Mouse (Mus musculus) hindbrain, embryonic 16.5 days (tissue): ENCODE results near the gene Glrx3. TPM values are rescaled to one million over a fixed set of nuclear protein-coding genes. Genes with fewer than 3 reads are reported as not detected.

Experiments
- ATAC-seq: fragments of 200-750 bp; cut with Nextera tagmentation; 2 replicates; pipeline ENCODE4 v1.8.0; 2017; ENCODE audit warnings: moderate TSS enrichment, moderate library complexity
- H3K27ac ChIP-seq: fragments of 300-500 bp; sonication (generic); 2 replicates; pipeline ENCODE4 v1.5.1; 2014; ENCODE audit warnings: low read depth, mild to moderate bottlenecking, control low read depth, low read length, moderate library complexity
- H3K27me3 ChIP-seq: fragments of 300-500 bp; sonication (generic); replicated peaks from 2 replicates; pipeline ENCODE4 v1.6.1; 2014; ENCODE audit warnings: low read length; ENCODE audit not compliant: control insufficient read depth, insufficient read depth
- H3K36me3 ChIP-seq: fragments of 300-500 bp; sonication (generic); 2 replicates; pipeline ENCODE4 v1.6.1; 2014; ENCODE audit warnings: mild to moderate bottlenecking, low read length, moderate library complexity, mixed read lengths; ENCODE audit not compliant: control insufficient read depth, insufficient read depth
- H3K4me1 ChIP-seq: fragments of 300-500 bp; sonication (generic); 2 replicates; pipeline ENCODE4 v1.6.1; 2014; ENCODE audit warnings: low read depth, low read length; ENCODE audit not compliant: control insufficient read depth, insufficient read depth
- H3K4me2 ChIP-seq: fragments of 300-500 bp; sonication (generic); 2 replicates; pipeline ENCODE4 v1.6.1; 2014; ENCODE audit warnings: mild to moderate bottlenecking, low read length, control low read depth, moderate library complexity
- H3K4me3 ChIP-seq: fragments of 300-500 bp; sonication (generic); 2 replicates; pipeline ENCODE4 v1.5.1; 2014; ENCODE audit warnings: mild to moderate bottlenecking, low read length, control low read depth, moderate library complexity
- H3K9ac ChIP-seq: fragments of 300-500 bp; sonication (generic); 2 replicates; pipeline ENCODE4 v1.6.1; 2014; ENCODE audit warnings: low read depth, mild to moderate bottlenecking, control low read depth, low read length, moderate library complexity
- H3K9me3 ChIP-seq: fragments of 300-500 bp; sonication (generic); 2 replicates; pipeline ENCODE4 v1.6.1; 2014; ENCODE audit warnings: mild to moderate bottlenecking, low read length, moderate library complexity; ENCODE audit not compliant: control insufficient read depth
- WGBS: fragments of 180-500 bp; shearing (Covaris S2); extraction: QIAGEN DNeasy Blood & Tissue Kit; methylation state at CpG from one replicate; pipeline ENCODE4 v1.1.7; 2014; 5-methylcytosine and 5-hydroxymethylcytosine counted together
- polyA plus RNA-seq: library from polyadenylated mRNA; unstranded; fragments of >200 nt; fragmentation: Nextera tagmentation; extraction: Ambion mirVana; gene quantifications from 2 replicates; pipeline ENCODE4 v1.2.1, GENCODE M21; 2015

Gene Glrx3
- polyA plus RNA-seq, 1 experiment from 2014 or later = 273 TPM

- 66% methylated on average over 5 of the region's 5 CpGs for WGBS
- no peak overlapping the region for H3K27ac ChIP-seq
Observed at GRCm38 (mm10) chr7:137488391-137488790, 51.0 kb downstream of the Glrx3 start.

GRCm38 (mm10) chr7:137490711-137491110 lies 53.3 kb downstream of the Glrx3 start:
- ATAC-seq = no peak
- no peak overlapping the region for H3K4me2 ChIP-seq
- H3K4me3 ChIP-seq = no peak overlapping the region
- H3K36me3 ChIP-seq = no peaks in the 10 kb centered on the region
- no peak overlapping the region for H3K9ac ChIP-seq
- no peak overlapping the region for H3K27ac ChIP-seq
- no peaks in the 10 kb centered on the region for H3K9me3 ChIP-seq
- no peaks in the 10 kb centered on the region for H3K27me3 ChIP-seq
- 77% methylated on average over 4 of the region's 4 CpGs for WGBS
- no peaks in the 10 kb centered on the region; the same call in 1 of the 2 replicates for H3K4me1 ChIP-seq

More at GRCm38 (mm10) chr7:137488391-137488790, 51.0 kb downstream of the Glrx3 start:
- Histone ChIP-seq H3K36me3 (no peaks in the 10 kb centered on the region), H3K4me3 (no peak overlapping the region), H3K4me1 (no peaks in the 10 kb centered on the region; the same call in 1 of the 2 replicates), H3K9me3 (no peaks in the 10 kb centered on the region), H3K9ac (no peak overlapping the region), H3K4me2 (no peak overlapping the region), H3K27me3 (no peaks in the 10 kb centered on the region)
- ATAC-seq = no peak

- Histone ChIP-seq H3K27ac (no peak overlapping the region), H3K4me3 (no peak overlapping the region), H3K4me1 (no peaks in the 10 kb centered on the region; the same call in 1 of the 2 replicates), H3K9ac (no peak overlapping the region), H3K27me3 (no peaks in the 10 kb centered on the region), H3K9me3 (no peaks in the 10 kb centered on the region), H3K36me3 (no peaks in the 10 kb centered on the region), H3K4me2 (no peak overlapping the region)
- ATAC-seq = no peak
- 89% methylated on average over 8 of the region's 8 CpGs for WGBS
Observed at GRCm38 (mm10) chr7:137492307-137492973, 55.0 kb downstream of the Glrx3 start.

- Histone ChIP-seq H3K4me1 (no peaks in the 10 kb centered on the region; the same call in 1 of the 2 replicates), H3K27me3 (no peaks in the 10 kb centered on the region), H3K4me2 (no peak overlapping the region), H3K9ac (no peak overlapping the region), H3K36me3 (no peaks in the 10 kb centered on the region), H3K9me3 (no peaks in the 10 kb centered on the region), H3K4me3 (no peak overlapping the region), H3K27ac (no peak overlapping the region)
- 90% methylated on average over 4 of the region's 4 CpGs for WGBS
- no peak for ATAC-seq
Observed at GRCm38 (mm10) chr7:137498736-137499135, 61.3 kb downstream of the Glrx3 start.

GRCm38 (mm10) chr7:137517588-137517987 lies 80.2 kb downstream of the Glrx3 start:
- Histone ChIP-seq H3K4me3 (no peak overlapping the region), H3K27me3 (no peaks in the 10 kb centered on the region), H3K4me1 (no peaks in the 10 kb centered on the region), H3K27ac (no peak overlapping the region), H3K9ac (no peak overlapping the region), H3K36me3 (no peaks in the 10 kb centered on the region), H3K9me3 (no peaks in the 10 kb centered on the region), H3K4me2 (no peak overlapping the region)
- no peak for ATAC-seq

GRCm38 (mm10) chr7:137518028-137518576 lies 80.7 kb downstream of the Glrx3 start:
- WGBS = 68% methylated on average over 5 of the region's 5 CpGs
- Histone ChIP-seq H3K9me3 (no peaks in the 10 kb centered on the region), H3K27me3 (no peaks in the 10 kb centered on the region), H3K36me3 (no peaks in the 10 kb centered on the region), H3K9ac (no peak overlapping the region), H3K27ac (no peak overlapping the region), H3K4me3 (no peak overlapping the region), H3K4me2 (no peak overlapping the region), H3K4me1 (no peaks in the 10 kb centered on the region)
- ATAC-seq = no peak

Other genes with a start within 250 kb of the Glrx3 start
- 10.3 and 10.7 TPM in 2 replicates for gene Ebf3, start 123.2 kb upstream of the Glrx3 start, polyA plus RNA-seq
- gene 9430038I01Rik, start 26.9 kb upstream of the Glrx3 start, polyA plus RNA-seq = 12.4 and 15.3 TPM in 2 replicates